Mouse (Mus musculus) olfactory bulb, adult 2 months (tissue): ENCODE measurements around the gene Izumo4.

Experiments
- CTCF ChIP-seq: fragments of 200-500 bp; IDR thresholded peaks from 2 replicates; pipeline ENCODE4 v1.5.1; 2012; ENCODE audit warnings: low read depth, mild to moderate bottlenecking, low read length, moderate library complexity; ENCODE audit not compliant: insufficient read depth
- POLR2A ChIP-seq: fragments of 200-500 bp; IDR thresholded peaks from 2 replicates; pipeline ENCODE4 v1.6.1; 2012; ENCODE audit warnings: mild to moderate bottlenecking, low read depth, low read length, moderate library complexity; ENCODE audit not compliant: insufficient read depth

- TF ChIP-seq CTCF: no peak
- no peak for TF ChIP-seq POLR2A
Observed at GRCm38 (mm10) chr10:80694159-80694938, 7.6 kb upstream of the Izumo4 start.
